Mouse (Mus musculus) liver (tissue): Measurements from ENCODE around the gene Ovol3.

Experiments used
- DNase-seq: peaks from one replicate; pipeline ENCODE4 v3.0.0-alpha.2; 2020; ENCODE audit warnings: mixed read lengths

Ovol3 gene

DNA sequence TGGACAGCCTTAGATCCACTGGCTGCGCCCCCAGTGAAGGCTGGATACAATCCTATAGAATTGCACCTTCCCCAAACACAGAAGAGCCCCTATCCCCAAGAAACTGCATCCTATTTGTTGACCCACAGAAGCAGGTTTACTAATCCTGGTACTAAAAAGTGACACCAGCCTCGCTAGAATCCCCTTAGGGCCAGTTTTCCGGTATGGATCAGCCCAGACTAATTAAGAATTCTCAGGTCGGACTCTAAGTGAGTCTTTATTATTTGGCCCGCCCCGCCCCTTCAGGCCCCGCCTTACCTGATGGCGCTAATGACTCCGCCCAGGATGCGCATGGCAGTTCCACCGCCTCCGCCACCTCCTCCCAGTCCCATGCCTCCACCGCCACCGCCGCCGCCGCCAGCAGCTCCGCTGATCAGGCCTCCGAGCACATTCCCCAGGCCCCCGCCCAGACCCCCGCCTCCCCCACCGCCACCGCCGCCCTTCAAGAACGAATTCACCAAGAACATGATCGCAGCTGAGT is 41.9 kb downstream of the Ovol3 start:
- peak; percentile 94 for DNase-seq

DNA sequence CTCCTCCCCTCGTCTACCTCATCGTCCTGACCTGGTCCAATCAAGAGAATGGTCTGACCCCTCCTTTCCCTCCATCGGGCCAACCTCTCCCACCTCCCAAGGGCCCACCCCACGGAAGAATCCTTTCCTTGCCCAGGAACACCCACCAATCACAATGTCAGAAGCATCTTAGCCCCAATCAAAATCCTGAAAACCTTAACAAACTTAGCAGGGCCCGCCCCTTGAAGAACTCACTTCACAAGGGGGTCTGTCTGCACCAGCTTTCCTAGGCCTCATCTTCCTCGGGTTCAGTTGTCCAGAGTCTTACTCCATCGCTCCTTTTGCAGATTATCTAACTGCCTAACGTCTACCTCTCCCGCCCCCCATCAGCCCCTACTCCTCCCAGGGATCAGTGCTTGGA is 42.5 kb downstream of the Ovol3 start:
- DNase-seq, result no peak

DNA sequence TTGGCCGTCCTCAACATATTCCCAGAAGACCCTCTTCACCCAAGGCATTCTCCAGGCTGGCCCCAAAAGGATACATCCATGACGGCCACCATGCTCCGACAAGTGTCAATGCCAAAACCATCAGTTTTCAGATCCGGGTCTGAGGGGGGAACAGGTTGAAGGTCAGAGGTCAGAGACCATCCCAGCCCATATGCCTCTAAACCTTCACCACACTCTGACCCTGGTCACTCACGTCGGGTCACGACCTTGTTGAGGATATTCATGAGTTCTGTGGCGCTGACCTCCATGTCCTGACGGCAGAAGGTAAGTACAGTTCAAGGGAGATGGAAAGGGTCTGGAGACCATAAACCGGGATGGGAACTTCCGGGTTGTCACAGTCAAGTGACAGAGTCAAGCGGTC is 43.4 kb downstream of the Ovol3 start:
- DNase-seq, result no peak

DNA sequence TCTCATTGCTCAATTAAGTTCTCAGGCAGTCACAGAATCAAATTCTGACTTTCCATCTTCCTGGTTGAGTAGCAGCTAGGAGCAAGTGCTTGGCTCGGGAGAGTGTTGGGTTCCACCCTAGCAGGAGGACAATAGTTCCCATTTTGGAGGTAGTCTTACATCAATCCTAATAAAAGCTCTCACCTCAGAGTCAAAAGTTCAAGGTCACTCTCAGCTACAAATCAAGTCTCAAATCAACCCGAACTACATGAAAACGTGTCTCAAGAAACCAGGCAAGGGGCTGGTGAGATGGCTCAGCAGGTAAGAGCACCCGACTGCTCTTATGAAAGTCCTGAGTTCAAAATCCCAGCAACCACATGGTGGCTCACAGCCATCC is 46.4 kb downstream of the Ovol3 start:
- DNase-seq, result no peak

DNA sequence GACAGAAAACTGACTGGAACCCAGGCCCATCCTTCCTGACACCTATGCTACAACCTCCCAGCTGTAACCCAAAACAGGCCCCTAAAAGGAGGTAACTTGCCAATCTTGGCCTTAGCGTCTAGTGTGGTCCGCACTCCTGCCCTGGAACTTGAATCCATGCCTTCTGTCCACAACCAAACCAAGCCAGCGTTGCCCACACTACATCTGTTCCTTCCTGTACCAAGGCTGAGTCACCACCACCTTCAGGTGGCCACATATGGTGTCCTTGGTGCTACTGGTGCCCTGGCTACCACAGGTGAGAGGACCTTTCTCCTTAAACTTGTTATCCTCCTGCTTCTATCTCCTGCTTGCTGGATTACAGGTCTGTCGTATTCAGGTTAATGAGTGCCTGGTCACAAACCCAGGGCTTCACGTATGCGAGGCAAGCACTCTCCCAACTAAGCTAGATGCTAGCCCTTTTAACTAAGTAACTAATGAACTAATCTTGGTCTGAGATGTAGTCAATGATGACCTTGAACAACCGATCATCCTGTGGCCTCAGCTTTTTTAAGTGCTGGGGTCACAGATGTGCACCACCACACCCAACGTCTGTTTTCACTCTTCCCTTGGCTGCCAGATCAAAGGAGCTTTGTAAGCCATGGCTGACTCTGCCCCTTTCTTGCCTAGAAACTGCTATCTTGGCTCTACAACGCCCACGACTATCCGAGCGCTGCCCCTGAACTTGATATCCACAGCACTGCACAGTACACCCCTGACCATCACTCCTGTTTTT is 47.0 kb downstream of the Ovol3 start:
- DNase-seq, result no peak

DNA sequence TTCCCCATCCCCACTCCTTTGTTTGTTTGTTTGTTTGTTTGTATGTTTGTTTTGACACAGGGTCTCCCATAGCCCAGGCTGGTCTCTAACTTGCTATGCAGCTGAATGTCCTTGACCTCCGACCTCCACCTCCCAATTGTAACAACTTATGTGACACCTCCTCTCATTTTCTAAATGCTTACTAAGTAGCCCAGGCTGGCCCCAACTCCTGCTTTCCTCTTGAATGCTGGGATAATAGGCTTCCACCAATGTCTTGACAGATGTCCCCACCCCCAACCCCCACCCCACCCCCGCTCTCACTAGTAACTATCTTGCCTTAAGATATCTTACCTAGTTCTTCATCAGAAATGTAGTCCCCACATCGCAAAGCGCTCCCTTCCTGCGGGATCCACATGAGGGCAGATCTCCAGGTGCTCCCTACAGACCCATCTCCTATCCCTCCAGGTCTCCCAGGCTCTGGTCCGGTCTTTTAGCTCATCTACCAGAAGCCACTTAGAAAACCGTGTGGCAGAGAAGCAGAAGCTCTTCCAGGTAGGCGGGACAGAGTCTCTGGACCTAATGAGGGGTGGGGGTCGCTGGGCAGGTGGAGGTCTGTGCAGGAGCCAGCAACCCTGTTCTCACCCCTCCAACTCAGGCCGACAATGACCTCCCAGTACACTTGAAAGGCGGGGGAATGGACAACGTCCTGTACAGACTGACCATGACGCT is 50.7 kb downstream of the Ovol3 start:
- no peak for DNase-seq

DNA sequence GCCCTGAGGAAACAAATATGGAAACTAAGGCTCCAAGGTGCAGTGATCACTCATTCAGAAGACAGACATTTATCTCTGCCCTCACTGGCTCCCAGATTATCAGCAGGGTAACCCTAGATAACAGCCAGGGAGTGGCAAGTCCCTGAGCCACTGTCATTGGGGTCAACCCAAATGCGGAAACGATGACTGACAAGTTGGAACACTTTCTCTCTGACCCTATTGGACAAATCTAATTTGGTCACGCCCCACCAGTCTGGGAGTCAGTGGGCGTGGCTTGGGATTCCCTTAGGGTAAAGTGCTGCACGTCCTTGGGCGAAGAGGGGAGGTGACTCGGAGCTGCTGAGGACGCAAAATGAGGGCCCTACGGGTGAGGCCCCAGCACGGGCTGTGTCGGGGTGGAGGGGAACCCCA is 51.6 kb downstream of the Ovol3 start, which contains the start of gene Cox7a1:
TSS of gene Cox7a1 (plus strand) at position 266 of the 411 bp plus-strand sequence.
- DNase-seq, result peak; percentile 93
